Mouse (Mus musculus): ENCODE results near the gene Fam20b. TPM values are rescaled to one million over a fixed set of nuclear protein-coding genes. Genes with fewer than 3 reads are reported as not detected.
A peak's percentile ranks its signal among the peaks of the same experiment; 100 is the strongest.

Fam20b gene
- polyA plus RNA-seq, 1 experiment from 2014 or later: 21.8 TPM

DNA sequence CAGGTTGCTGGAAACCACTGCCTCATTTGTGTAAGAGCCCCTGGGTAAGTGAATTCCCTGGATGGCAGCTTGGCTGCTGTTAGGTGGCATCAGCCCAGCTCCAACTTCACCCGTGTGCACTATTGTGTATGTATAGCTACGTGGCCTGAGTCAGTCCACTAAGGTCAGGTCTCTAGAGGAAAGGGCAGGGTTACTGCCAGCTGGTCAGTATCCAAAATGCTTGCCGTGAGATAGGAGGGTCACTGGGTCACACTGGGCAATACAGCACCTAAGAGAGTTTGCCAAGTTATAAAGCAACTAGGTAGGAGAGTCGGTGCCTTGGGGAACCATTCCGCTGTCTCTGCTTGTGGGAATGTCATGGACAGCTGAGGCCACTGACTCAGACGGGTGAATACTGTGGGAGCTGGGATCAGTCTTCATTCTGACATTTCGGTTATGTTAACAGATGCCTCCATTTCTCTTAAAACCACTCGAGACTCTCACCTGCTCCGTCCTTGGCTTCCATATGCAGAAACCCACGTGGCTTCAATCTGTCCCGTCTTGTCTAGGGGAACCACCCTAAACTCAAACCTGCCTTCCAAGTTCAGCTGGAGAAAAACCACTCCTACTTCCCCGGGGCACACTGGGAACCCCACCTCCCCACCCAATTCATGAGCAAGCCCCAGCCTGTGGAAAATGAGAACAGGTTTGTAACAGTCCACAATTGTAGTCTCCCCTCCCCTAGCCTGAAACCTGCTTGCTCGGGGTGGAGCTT, 58.8 kb downstream of the Fam20b start:
- no peaks in the 10 kb centered on the region for H3K27me3 ChIP-seq (ENCODE audit: insufficient read depth, poor library complexity, severe bottlenecking)
- 81% methylated on average over 13 of the region's 13 CpGs for WGBS
- DNase-seq (ENCODE audit: low spot score): no peak
- no peak overlapping the region for H3K27ac ChIP-seq
- H3K36me3 ChIP-seq: peaks cover 5% of the 10 kb centered on the region; the same call in 1 of the 2 replicates
- H3K4me3 ChIP-seq: no peak overlapping the region
- H3K9me3 ChIP-seq: no peaks in the 10 kb centered on the region
- no peaks in the 10 kb centered on the region for H3K4me1 ChIP-seq

DNA sequence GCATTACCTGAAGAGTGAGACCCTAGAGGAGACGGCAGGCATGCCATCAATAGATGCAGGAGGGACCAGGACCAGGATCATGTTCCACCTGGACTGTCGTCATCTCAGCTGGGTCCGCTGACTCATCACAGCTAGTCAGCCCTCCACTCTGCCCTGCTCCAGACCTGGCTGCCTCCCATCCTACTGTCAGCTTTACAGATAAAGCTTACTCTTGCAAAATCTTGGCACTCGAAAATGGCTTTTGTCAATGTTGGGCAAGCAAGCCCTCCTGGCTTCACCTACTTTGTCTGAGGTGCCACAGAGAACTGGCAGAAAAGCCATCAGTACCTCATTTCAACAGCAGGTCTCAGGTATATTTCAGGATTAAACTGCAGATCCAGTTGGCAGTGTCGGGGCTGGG, 60.2 kb downstream of the Fam20b start:
- DNase-seq (ENCODE audit: low spot score): no peak
- no peak overlapping the region for H3K4me3 ChIP-seq
- H3K36me3 ChIP-seq: peaks cover 5% of the 10 kb centered on the region; the same call in 1 of the 2 replicates
- WGBS: 68% methylated on average over 5 of the region's 5 CpGs
- H3K27me3 ChIP-seq (ENCODE audit: insufficient read depth, poor library complexity, severe bottlenecking): no peaks in the 10 kb centered on the region
- H3K27ac ChIP-seq: no peak overlapping the region
- H3K4me1 ChIP-seq: no peaks in the 10 kb centered on the region
- H3K9me3 ChIP-seq: no peaks in the 10 kb centered on the region

DNA sequence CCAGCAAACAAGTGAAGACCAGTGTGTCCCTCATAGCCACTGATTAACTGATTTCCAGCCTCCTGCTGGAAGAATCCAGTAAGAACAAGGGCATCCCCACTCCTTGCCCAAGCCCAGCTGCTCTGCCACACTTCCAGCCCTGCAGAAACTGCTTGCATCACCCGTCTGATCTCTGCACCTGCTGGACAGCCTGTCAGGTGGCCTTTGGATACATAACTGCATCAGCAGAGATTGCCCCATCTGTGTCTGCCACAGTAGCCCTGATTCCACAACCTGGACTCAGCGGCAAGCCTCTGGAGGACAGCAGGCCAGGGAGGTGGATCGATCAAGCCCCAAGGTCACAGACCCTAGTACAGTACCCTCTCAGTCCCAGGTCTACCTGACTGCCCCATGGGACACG, 61.4 kb downstream of the Fam20b start:
- no peak overlapping the region for H3K4me3 ChIP-seq
- WGBS: 84% methylated on average over 4 of the region's 4 CpGs
- H3K9me3 ChIP-seq: no peaks in the 10 kb centered on the region
- no peak for DNase-seq (ENCODE audit: low spot score)
- no peaks in the 10 kb centered on the region for H3K27me3 ChIP-seq (ENCODE audit: insufficient read depth, poor library complexity, severe bottlenecking)
- no peak overlapping the region for H3K27ac ChIP-seq
- H3K4me1 ChIP-seq: no peaks in the 10 kb centered on the region
- H3K36me3 ChIP-seq: peaks cover 5% of the 10 kb centered on the region; the same call in 1 of the 2 replicates

DNA sequence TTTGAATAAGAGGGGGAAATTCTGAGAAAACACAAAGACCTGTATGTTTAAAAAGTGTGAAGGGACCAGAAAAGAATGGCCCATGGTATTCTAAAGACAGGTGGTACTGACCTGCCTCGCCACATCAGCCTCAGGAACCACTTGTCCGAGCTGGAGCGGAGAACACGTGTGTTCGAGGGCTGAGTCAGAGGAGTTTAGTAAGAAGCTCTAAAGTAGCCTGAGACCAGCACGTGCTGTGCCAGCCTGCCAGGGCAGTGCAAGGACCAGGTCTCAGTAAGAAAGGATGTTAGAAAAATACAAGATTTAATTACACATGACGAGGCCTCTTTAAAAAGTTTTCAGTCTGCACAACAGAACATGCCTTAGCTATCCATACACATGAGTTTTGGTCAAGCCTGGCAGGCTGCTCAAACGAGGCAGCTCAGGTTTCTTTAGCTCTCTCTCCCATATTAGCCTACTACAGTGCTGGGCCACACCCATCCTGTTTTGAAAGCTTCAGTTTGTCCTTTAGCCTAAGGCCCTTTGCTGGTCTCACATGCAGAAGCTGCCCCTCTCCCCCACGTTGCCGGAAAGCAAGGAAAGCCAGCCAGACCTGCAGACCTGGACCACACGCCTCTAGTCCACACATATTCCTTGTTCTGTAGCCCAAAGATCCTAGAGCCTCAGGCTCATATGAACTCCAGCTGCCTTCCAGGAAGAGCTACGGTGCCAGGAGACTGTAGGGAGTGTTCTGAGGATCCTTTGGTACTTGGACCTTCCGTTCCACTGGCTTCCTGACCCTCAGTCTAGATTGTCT, 64.0 kb downstream of the Fam20b start:
- no peak for DNase-seq (ENCODE audit: low spot score)
- no peak overlapping the region for H3K27ac ChIP-seq

DNA sequence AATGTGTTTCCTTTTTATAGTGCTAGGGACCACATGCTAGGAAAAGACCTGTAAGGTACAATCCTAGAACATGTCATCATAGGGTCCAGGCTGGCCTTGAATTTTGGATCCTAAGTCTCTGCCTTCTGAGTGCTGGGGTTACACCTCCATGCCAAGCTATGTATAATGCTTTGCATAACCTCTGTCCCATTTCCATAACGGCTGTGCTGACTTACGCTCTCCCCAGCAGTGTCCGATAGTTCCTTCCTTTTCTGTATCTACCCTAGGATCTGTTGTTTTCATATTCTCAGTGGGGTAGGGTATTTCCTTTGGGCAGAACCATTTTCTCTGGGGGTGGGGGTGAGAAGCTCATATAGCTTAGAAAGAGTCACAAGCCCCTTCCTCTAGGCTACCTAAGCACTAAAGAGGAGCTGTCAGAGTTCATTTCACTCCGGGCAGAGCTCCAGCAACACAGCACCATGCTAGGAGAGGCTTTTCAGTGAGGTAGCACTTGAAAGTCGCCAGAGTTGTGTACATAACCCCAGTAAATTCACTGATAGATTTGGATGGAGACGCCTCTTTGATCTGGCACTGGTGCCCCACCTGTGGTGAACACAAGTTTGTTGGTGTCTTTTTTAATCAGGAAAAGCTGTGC, 66.6 kb downstream of the Fam20b start:
- no peaks in the 10 kb centered on the region for H3K9me3 ChIP-seq
- no peak overlapping the region for H3K4me3 ChIP-seq
- H3K27ac ChIP-seq: 0 out of 2 replicates have a peak overlapping the region, but pooled peaks have one; percentile 16
- H3K27me3 ChIP-seq (ENCODE audit: insufficient read depth, poor library complexity, severe bottlenecking): no peaks in the 10 kb centered on the region
- 62% methylated on average over 6 of the region's 6 CpGs for WGBS
- peaks cover 8% of the 10 kb centered on the region; the same call in 1 of the 2 replicates for H3K4me1 ChIP-seq
- no peak for DNase-seq (ENCODE audit: low spot score)
- peaks cover 5% of the 10 kb centered on the region; the same call in 1 of the 2 replicates for H3K36me3 ChIP-seq

More for the DNA sequence above, 64.0 kb downstream of the Fam20b start:
- no peaks in the 10 kb centered on the region for H3K27me3 ChIP-seq (ENCODE audit: insufficient read depth, poor library complexity, severe bottlenecking)
- H3K4me1 ChIP-seq: no peaks in the 10 kb centered on the region
- 74% methylated on average over 13 of the region's 13 CpGs for WGBS
- H3K36me3 ChIP-seq: peaks cover 5% of the 10 kb centered on the region; the same call in 1 of the 2 replicates
- H3K9me3 ChIP-seq: no peaks in the 10 kb centered on the region
- no peak overlapping the region for H3K4me3 ChIP-seq

DNA sequence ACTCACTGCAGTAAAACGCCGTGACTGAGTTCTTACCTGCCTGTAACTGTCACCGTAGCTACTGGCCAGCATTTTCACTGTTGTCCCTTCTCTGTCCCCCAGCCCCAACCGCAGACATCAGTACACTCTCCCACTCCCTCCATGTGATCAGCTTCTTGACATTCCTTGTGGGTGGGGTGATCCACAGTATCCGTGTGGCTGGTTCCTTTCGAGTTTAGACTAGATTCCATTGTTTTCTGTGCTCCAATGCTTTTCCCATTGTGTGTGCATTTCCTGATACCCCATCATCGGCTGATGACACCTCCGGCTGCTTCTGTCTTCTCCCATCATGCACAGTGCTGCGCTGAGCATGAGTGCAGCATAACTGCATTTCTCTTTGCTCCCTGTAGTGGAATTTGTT, 68.3 kb downstream of the Fam20b start:
- H3K4me3 ChIP-seq: no peak overlapping the region
- no peak for DNase-seq (ENCODE audit: low spot score)
- peaks cover 8% of the 10 kb centered on the region; the same call in 1 of the 2 replicates for H3K4me1 ChIP-seq
- no peak overlapping the region for H3K27ac ChIP-seq
- 79% methylated on average over 9 of the region's 9 CpGs for WGBS
- H3K27me3 ChIP-seq (ENCODE audit: insufficient read depth, poor library complexity, severe bottlenecking): no peaks in the 10 kb centered on the region
- no peaks in the 10 kb centered on the region for H3K36me3 ChIP-seq
- H3K9me3 ChIP-seq: no peaks in the 10 kb centered on the region

DNA sequence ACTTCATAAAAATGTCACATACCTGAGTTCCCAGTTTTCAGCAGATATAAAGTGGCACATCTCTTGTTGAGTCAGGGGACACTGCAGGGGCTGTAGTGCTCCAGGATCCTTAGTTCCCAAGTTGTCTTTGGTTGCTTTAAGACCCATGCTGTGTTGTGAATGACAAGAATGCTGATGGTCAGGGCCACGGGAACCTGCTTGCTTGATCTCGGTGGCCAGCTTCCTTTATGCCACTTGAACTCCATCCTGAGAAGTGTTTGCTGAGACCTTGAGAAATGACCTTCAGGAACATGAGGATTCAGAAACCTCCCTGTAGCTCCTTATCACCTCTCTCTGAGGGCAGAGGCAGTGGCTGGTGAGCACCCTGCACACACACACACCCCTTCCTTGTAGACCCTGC, 70.2 kb downstream of the Fam20b start:
- Histone ChIP-seq H3K9me3 (no peaks in the 10 kb centered on the region), H3K4me1 (peaks cover 8% of the 10 kb centered on the region; the same call in 1 of the 2 replicates)

DNA sequence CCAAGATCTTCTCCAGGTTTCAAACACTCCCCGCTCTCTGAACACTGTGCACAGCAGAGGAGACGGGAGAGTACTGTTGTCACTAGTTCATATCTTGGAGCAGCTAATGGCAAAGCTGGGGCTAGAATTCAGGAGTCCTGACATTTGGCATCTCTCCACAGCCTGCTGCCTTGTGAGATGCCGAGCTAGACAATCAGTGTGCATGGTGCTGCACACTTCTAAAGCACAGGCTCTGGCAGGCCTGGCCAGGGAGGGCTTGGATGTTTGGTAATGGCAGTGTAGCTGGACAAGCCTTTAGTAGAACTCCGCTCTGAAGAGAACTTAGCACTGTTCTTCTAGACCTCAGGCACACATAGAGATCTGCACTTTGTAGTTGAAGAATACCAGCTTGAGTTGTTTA, 72.9 kb downstream of the Fam20b start:
- H3K36me3 ChIP-seq: peaks cover 25% of the 10 kb centered on the region
- WGBS: 88% methylated on average over 4 of the region's 4 CpGs
- DNase-seq (ENCODE audit: low spot score): no peak

More for the DNA sequence above, 70.2 kb downstream of the Fam20b start:
- Histone ChIP-seq H3K36me3 (no peaks in the 10 kb centered on the region; the same call in 1 of the 2 replicates), H3K4me3 (no peak overlapping the region), H3K27me3 (ENCODE audit: insufficient read depth, poor library complexity, severe bottlenecking) (no peaks in the 10 kb centered on the region), H3K27ac (no peak overlapping the region)
- DNase-seq (ENCODE audit: low spot score): no peak
- 24% methylated on average over 2 of the region's 2 CpGs for WGBS

DNA sequence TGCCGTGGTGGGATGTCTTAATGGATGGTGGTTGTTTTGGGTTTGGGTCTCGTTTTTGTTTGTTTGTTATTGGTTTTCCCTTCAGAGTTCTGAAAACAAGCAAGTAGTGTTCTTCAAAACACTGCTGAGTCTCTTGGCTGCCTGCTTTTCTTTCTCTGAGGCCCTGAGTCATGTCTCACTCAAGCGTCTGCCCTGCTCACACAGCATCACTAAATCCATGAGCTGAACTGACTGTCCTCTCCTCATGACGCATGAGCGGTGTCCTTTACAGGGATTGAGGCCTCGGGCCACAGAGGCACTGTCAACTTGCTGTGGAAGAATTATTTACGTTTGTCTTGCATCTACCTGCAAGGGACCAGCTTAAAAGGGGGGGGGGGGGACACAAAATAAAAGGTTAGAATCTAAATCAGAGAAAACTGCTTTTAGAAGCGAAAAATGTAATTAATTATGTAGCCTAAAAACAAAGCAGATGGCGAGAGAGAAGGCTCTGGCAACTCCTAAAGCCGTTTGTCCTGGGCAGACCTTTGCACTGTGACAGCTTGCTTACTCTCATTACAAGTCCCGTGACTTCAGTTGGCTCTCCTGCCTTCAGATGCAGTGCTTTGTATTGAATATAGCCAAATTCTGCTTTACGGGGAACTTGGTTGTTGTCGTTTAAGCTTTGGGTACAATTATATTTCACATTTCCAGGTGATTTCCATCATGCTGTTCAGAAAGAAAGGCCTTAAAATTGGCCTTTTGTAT, 73.9 kb downstream of the Fam20b start:
- no peak overlapping the region for H3K4me3 ChIP-seq

More for the DNA sequence above, 72.9 kb downstream of the Fam20b start:
- no peak overlapping the region for H3K27ac ChIP-seq
- no peaks in the 10 kb centered on the region for H3K27me3 ChIP-seq (ENCODE audit: insufficient read depth, poor library complexity, severe bottlenecking)
- no peaks in the 10 kb centered on the region for H3K9me3 ChIP-seq
- peaks cover 22% of the 10 kb centered on the region; the same call in 1 of the 2 replicates for H3K4me1 ChIP-seq
- H3K4me3 ChIP-seq: no peak overlapping the region

DNA sequence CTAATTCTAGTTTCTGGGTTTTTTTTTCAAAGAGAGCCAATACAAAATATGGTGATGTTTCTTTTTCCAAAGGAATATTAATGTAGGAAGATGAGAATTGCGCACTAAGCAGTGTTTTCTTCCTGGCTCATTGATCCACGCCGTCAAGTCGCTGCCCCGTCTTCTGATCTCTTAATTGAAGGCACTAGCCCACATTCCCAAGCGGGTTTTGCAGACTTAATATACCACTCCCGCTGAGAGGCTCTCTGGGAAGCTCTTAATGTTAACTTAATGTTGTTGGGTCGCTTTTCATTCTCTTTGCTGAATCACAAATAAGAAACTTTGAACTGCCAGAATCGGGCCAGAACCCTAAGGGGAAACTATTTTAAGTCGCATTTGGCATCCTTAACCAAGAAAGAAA, 74.8 kb downstream of the Fam20b start:
- Histone ChIP-seq H3K27ac (no peak overlapping the region), H3K36me3 (peaks cover 38% of the 10 kb centered on the region), H3K27me3 (ENCODE audit: insufficient read depth, poor library complexity, severe bottlenecking) (no peaks in the 10 kb centered on the region), H3K4me1 (peaks cover 22% of the 10 kb centered on the region; the same call in 1 of the 2 replicates), H3K9me3 (no peaks in the 10 kb centered on the region), H3K4me3 (no peak overlapping the region)
- WGBS: 85% methylated on average over 10 of the region's 10 CpGs
- no peak for DNase-seq (ENCODE audit: low spot score)

More for the DNA sequence above, 73.9 kb downstream of the Fam20b start:
- Histone ChIP-seq H3K9me3 (no peaks in the 10 kb centered on the region), H3K36me3 (peaks cover 35% of the 10 kb centered on the region), H3K27me3 (ENCODE audit: insufficient read depth, poor library complexity, severe bottlenecking) (no peaks in the 10 kb centered on the region), H3K27ac (no peak overlapping the region), H3K4me1 (peaks cover 22% of the 10 kb centered on the region; the same call in 1 of the 2 replicates)
- DNase-seq (ENCODE audit: low spot score): no peak
- 85% methylated on average over 13 of the region's 13 CpGs for WGBS

DNA sequence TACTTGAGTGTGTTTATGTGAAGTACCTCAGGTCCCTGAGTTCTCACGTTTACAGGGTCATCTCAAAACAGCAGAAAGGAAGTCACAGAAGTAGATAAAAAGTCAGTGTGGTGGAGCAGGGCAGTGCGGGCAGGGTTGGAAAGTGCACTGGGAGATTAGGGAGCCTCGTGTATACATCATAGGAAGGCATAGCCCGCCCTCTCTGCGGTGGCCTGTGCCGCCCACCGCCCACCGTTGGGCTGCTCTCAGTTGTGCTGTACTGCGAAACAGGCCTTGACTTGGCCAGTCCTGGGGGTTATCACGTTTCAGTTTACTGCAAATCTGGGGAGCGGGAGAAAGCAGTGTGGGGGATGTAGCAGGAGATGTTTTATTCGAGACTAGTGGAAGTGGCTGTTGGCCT, 76.1 kb downstream of the Fam20b start:
- Histone ChIP-seq H3K36me3 (peaks cover 38% of the 10 kb centered on the region), H3K27me3 (ENCODE audit: insufficient read depth, poor library complexity, severe bottlenecking) (no peaks in the 10 kb centered on the region), H3K27ac (no peak overlapping the region), H3K4me1 (peaks cover 14% of the 10 kb centered on the region; the same call in 1 of the 2 replicates), H3K4me3 (no peak overlapping the region), H3K9me3 (no peaks in the 10 kb centered on the region)
- WGBS: 58% methylated on average over 12 of the region's 12 CpGs
- no peak for DNase-seq (ENCODE audit: low spot score)

DNA sequence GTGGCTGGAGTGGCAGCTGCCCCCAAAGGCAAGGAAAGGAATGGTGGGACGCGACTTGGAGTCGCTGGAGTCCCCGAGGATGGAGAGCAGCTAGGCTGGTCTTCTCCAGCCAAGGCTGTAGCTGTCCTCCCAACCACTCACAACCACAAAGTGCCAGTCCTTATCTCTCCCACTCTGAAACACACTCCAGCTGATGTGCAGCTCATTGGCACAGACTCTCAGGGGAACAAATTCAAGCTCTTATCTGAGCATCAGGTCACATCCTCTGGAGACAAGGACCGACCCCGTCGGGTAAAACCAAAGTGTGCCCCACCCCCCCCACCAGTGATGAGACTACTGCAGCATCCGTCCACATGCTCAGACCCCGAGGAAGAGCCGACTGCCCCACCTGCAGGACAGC, 77.1 kb downstream of the Fam20b start:
- H3K4me1 ChIP-seq: peaks cover 14% of the 10 kb centered on the region; the same call in 1 of the 2 replicates
- WGBS: 67% methylated on average over 10 of the region's 10 CpGs

More for the DNA sequence above, 77.1 kb downstream of the Fam20b start:
- Histone ChIP-seq H3K27ac (no peak overlapping the region), H3K36me3 (peaks cover 44% of the 10 kb centered on the region), H3K9me3 (no peaks in the 10 kb centered on the region), H3K27me3 (ENCODE audit: insufficient read depth, poor library complexity, severe bottlenecking) (no peaks in the 10 kb centered on the region), H3K4me3 (no peak overlapping the region)
- no peak for DNase-seq (ENCODE audit: low spot score)

All from heart, embryonic 10.5 days (tissue).